Mouse (Mus musculus) myocyte (in vitro differentiated cells): ENCODE measurements at regions not wholly inside any gene's neighbourhood (a gene's known extent, or its start where the extent isn't known, plus 50 kb on each side); places are given as distances from the start of the nearest gene placed in this dataset.

ENCODE experiments used
- MAX ChIP-seq: IDR thresholded peaks from one replicate; pipeline ENCODE4 v1.6.1; 2011; ENCODE audit warnings: low read depth, mild to moderate bottlenecking, control low read depth
- POLR2A ChIP-seq: IDR thresholded peaks from one replicate; pipeline ENCODE4 v1.6.1; 2011; ENCODE audit warnings: low read depth, mild to moderate bottlenecking, control low read depth, moderate library complexity; ENCODE audit not compliant: insufficient read length
- TCF12 ChIP-seq: IDR thresholded peaks from one replicate; pipeline ENCODE4 v1.6.1; 2011; ENCODE audit warnings: mild to moderate bottlenecking, control low read depth; ENCODE audit not compliant: poor library complexity, insufficient read depth, severe bottlenecking
- TCF3 ChIP-seq: IDR thresholded peaks from one replicate; pipeline ENCODE4 v1.6.1; 2011; ENCODE audit warnings: low read depth, control low read depth; ENCODE audit not compliant: insufficient read length
- USF1 ChIP-seq: IDR thresholded peaks from one replicate; pipeline ENCODE4 v1.6.1; 2011; ENCODE audit warnings: low read depth, mild to moderate bottlenecking, control low read depth, moderate library complexity

GRCm38 (mm10) chr3:56456317-56456716, 272.8 kb upstream of the Nbea start:
- no peak for TF ChIP-seq POLR2A
- TF ChIP-seq MAX, result no peak
- no peak for TF ChIP-seq USF1
- TF ChIP-seq TCF3, result no peak
- no peak for TF ChIP-seq TCF12
